27 mouse cellular contexts compared by ENCODE assay signal in the genomic region with DNA sequence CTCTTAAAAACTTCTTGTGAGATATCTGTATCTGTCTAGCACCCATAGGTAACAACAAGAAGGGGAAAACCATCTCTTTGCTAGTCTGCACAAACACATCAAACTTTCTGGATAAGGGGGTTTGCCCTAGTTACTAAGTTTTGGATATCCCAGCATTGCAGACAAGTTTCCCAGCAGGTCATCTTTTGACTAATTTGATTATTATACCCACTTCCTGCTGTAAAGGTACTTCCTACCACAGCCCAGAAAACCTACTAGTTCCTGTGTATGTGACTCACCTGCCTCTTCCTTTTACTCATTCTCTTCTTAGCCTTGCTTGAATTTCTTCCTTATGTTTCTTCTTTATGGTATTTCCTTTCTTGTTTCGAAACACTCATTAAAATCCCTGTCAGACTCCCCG. TPM values are rescaled to one million over a fixed set of nuclear protein-coding genes. Genes with fewer than 3 reads are reported as not detected.
A peak's percentile ranks its signal among the peaks of the same experiment; 100 is the strongest.
DNase-seq lines count a peak whose midpoint lies in the region; ATAC-seq lines count a peak whose summit lies in the region.
"Had no signal": no experiment of that assay in that cellular context is flagged by ENCODE, and none has a peak within 500 bp of the region (broad histone marks: within the 10 kb centered on the region; RNA-seq: fewer than 3 reads in every experiment).

No protein-coding gene starts in this region.

- H3K36me3 ChIP-seq in splenic B cell, adult 2 months (ENCODE audit: control insufficient read depth, insufficient read depth, low read length, poor library complexity, severe bottlenecking): no peaks in the 10 kb centered on the region
- H3K36me3 ChIP-seq: forebrain, embryonic 10.5 days; heart, embryonic 13.5 days; intestine, embryonic 15.5 days had no signal

- peak; percentile 29 for DNase-seq in 416B (ENCODE audit: low read depth)
- DNase-seq in CD4-positive, CD25-positive, alpha-beta regulatory T cell, adult 2 months (ENCODE audit: low read depth, low spot score): peak; percentile 35
- DNase-seq in splenic B cell, adult 2 months (ENCODE audit: low read depth, low spot score): peak; percentile 8
- no peak for DNase-seq in cerebellum, adult 11 months
- DNase-seq in adrenal gland, postnatal 36 days: no peak
- DNase-seq in kidney, adult 8-10 months: no peak
- DNase-seq: adrenal gland, postnatal 10 days; cerebellum, adult 18-20 months; cerebellum, adult 9-10 months; cerebellum, postnatal 14 days; forebrain, postnatal 0 days; gastrocnemius, adult 2 months; gastrocnemius, postnatal 14 days; heart, adult 18-20 months; heart, postnatal 14 days; heart, postnatal 4 days; kidney, adult 11 months had no signal

- ATAC-seq in activated CD4-positive, CD25-positive, alpha-beta regulatory T cell, adult 4 months: peak; percentile 89
- ATAC-seq: forebrain, embryonic 13.5 days; forebrain, postnatal 0 days; hindbrain, postnatal 0 days; intestine, embryonic 15.5 days had no signal

- no peaks in the 10 kb centered on the region for H3K27me3 ChIP-seq in splenic B cell, adult 2 months (ENCODE audit: control insufficient read depth, insufficient read depth, low read length, poor library complexity, severe bottlenecking)
- H3K27me3 ChIP-seq: forebrain, embryonic 13.5 days; heart, embryonic 13.5 days; intestine, embryonic 15.5 days had no signal

RNA-seq across cellular contexts. Expression of gene Mmp13, which starts 32.3 kb away (rescaled TPM):
- not detected for polyA plus RNA-seq in activated CD4-positive, CD25-positive, alpha-beta regulatory T cell, adult 4 months (2017; shearing (Covaris generic))
- 1 to 10 TPM in 1 of 2 experiments, under 1 TPM in 1; 0.63 to 1.1 TPM for total RNA-seq in adrenal gland, postnatal 36 days (2021)
- total RNA-seq: ES-E14; gastrocnemius, adult 2 months; gastrocnemius, postnatal 14 days had no signal
- polyA plus RNA-seq: embryonic facial prominence, embryonic 11.5 days; forebrain, embryonic 10.5 days; forebrain, embryonic 13.5 days; hindbrain, embryonic 11.5 days; hindbrain, embryonic 14.5 days had no signal

RNA-seq across cellular contexts. Expression of gene Dcun1d5, which starts 55.6 kb away (rescaled TPM):
- 10 to 100 TPM; 21.1 to 39.6 TPM for polyA plus RNA-seq in activated CD4-positive, CD25-positive, alpha-beta regulatory T cell, adult 4 months (2017; shearing (Covaris generic))
- 10 to 100 TPM; 81.1 to 83.5 TPM for total RNA-seq in adrenal gland, postnatal 36 days (2021)

RNA-seq across cellular contexts. Expression of gene Dync2h1, which starts 55.7 kb away (rescaled TPM):
- polyA plus RNA-seq in activated CD4-positive, CD25-positive, alpha-beta regulatory T cell, adult 4 months (2017; shearing (Covaris generic)): 1 to 10 TPM; 3.6 to 5.4 TPM
- 10 to 100 TPM; 14.9 to 16.8 TPM for total RNA-seq in adrenal gland, postnatal 36 days (2021)

Comparison
In these comparisons a context has a peak if more than half of its experiments do, and no peak if none do; other contexts are left out.
1. DNase-seq: peak in 416B (single experiment), CD4-positive, CD25-positive, alpha-beta regulatory T cell, adult 2 months (single experiment) and splenic B cell, adult 2 months (single experiment); none in cerebellum, adult 11 months (single experiment), adrenal gland, postnatal 36 days (0 of 2) and kidney, adult 8-10 months (0 of 2).